Mouse (Mus musculus) neutrophil, adult 65 days (primary cell): Measurements from ENCODE around the gene Olfr684. TPM values are rescaled to one million over a fixed set of nuclear protein-coding genes. Genes with fewer than 3 reads are reported as not detected.

ENCODE experiments used
- total RNA-seq: library from RNA; stranded (reverse); gene quantifications from 2 replicates; pipeline ENCODE4 v1.2.4, GENCODE M21; 2023

The Olfr684 gene
- not detected in 2 replicates for total RNA-seq

DNA sequence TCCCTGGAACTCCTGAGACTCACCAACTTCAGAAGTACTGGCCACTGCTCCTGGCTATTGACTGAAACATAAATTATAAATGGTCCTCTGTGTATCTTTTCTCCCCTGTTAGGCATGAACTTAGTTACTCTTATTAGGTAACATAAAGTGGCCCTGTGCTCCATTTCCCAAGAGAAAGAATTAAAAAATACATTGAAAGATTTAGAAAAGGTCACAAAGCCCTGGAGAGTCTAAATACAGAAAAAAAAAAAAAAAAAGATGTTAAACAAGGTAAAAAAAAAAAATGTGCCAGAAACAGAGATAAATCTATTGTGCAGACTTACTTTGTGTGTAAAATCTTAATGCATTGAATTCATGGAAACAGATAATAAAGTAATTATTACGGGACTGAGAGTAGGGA is at the start of gene Olfr684:
Olfr684 (minus strand) TSS at position 101 of the 400 bp plus-strand sequence.

DNA sequence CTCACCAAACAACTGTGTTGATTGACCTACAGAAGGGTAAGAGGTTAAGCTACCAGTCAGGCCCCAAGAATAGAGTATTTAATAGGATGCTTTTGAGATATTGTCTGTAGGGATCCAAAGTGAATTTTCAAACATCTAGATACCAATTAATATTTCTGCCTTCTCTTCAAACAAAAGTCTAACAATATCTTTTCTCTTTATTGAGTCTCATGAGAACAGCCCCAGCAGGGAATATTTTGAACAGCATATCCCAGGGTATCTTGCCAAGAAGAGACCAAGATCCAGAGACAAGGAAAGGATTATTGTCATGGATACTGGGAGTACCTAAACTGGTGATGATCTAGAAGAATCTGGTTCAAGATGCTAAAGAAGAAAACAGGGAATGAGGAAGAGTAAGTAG is 43.9 kb upstream of the Olfr684 start, which contains the start of gene Olfr686:
Olfr686 (minus strand) TSS at position 101 of the 400 bp plus-strand sequence.

GRCm38 (mm10) chr7:105185912-105186311 is 22.5 kb upstream of the Olfr684 start, which contains the start of gene Olfr685:
Gene Olfr685, minus strand, starts transcription at chr7:105186012.

GRCm38 (mm10) chr7:105146912-105147311 is 16.5 kb downstream of the Olfr684 start, which contains the start of gene Olfr683:
Gene Olfr683, minus strand, starts transcription at chr7:105147012.

GRCm38 (mm10) chr7:105116536-105116935 is 46.9 kb downstream of the Olfr684 start, which contains the start of gene Olfr681:
Gene Olfr681, plus strand, starts transcription at chr7:105116836.

Other genes starting within 250 kb of the Olfr684 start
- not detected in 2 replicates for gene Olfr667, start 242.2 kb downstream of the Olfr684 start, total RNA-seq
- not detected in 2 replicates for gene Olfr668, start 235.6 kb downstream of the Olfr684 start, total RNA-seq
- gene Olfr669, start 229.4 kb downstream of the Olfr684 start, total RNA-seq = not detected in 2 replicates
- not detected in 2 replicates for gene Olfr670, start 201.0 kb downstream of the Olfr684 start, total RNA-seq
- gene Olfr671, start 184.5 kb downstream of the Olfr684 start, total RNA-seq = not detected in 2 replicates
- gene Olfr672, start 161.6 kb downstream of the Olfr684 start, total RNA-seq = not detected in 2 replicates
- not detected in 2 replicates for gene Olfr675, start 135.2 kb downstream of the Olfr684 start, total RNA-seq
- not detected in 2 replicates for gene Olfr676, start 131.0 kb downstream of the Olfr684 start, total RNA-seq
- not detected in 2 replicates for gene Olfr677, start 112.3 kb downstream of the Olfr684 start, total RNA-seq
- not detected in 2 replicates for gene Olfr678, start 99.2 kb downstream of the Olfr684 start, total RNA-seq
- not detected in 2 replicates for gene Olfr679, start 82.4 kb downstream of the Olfr684 start, total RNA-seq
- not detected in 2 replicates for gene Olfr680-ps1, start 70.8 kb downstream of the Olfr684 start, total RNA-seq
- not detected in 2 replicates for gene Olfr681, start 46.8 kb downstream of the Olfr684 start, total RNA-seq
- gene Olfr683, start 16.6 kb downstream of the Olfr684 start, total RNA-seq = not detected in 2 replicates
- gene Olfr685, start 22.4 kb upstream of the Olfr684 start, total RNA-seq = not detected in 2 replicates
- gene Olfr686, start 43.8 kb upstream of the Olfr684 start, total RNA-seq = not detected in 2 replicates
- not detected in 2 replicates for gene Olfr688, start 124.4 kb upstream of the Olfr684 start, total RNA-seq
- gene Olfr689, start 147.5 kb upstream of the Olfr684 start, total RNA-seq = not detected in 2 replicates
- not detected in 2 replicates for gene Olfr690, start 170.5 kb upstream of the Olfr684 start, total RNA-seq
- 0.27 and 0.32 TPM in 2 replicates for gene Olfr691, start 178.6 kb upstream of the Olfr684 start, total RNA-seq
- gene Olfr692, start 204.6 kb upstream of the Olfr684 start, total RNA-seq = not detected in 2 replicates
- not detected in 2 replicates for gene Gm5901, start 211.4 kb upstream of the Olfr684 start, total RNA-seq
- gene Fam160a2, start 236.4 kb upstream of the Olfr684 start, total RNA-seq = 152 and 227 TPM in 2 replicates
- 0.86 and 1.1 TPM in 2 replicates for gene Cnga4, start 240.9 kb upstream of the Olfr684 start, total RNA-seq